Mouse (Mus musculus): ENCODE results near the gene Ephx1.
"Not testable (repeated sequence)": the region's sequence is repeated elsewhere in the genome, so short reads cannot be mapped to it uniquely, and the experiment has no call there.

The Ephx1 gene

GRCm38 (mm10) chr1:180941726-180942125 is 79.0 kb downstream of the Ephx1 start:
- no peak for DNase-seq (ENCODE audit: extremely low read depth, low read depth, low spot score)

GRCm38 (mm10) chr1:180940776-180941460 is 79.8 kb downstream of the Ephx1 start:
- DNase-seq (ENCODE audit: extremely low read depth, low read depth, low spot score) = no peak

GRCm38 (mm10) chr1:180938781-180939180 is 81.9 kb downstream of the Ephx1 start:
- DNase-seq (ENCODE audit: extremely low read depth, low read depth, low spot score) = not testable (repeated sequence)

GRCm38 (mm10) chr1:180937631-180938030 is 83.1 kb downstream of the Ephx1 start:
- not testable (repeated sequence) for DNase-seq (ENCODE audit: extremely low read depth, low read depth, low spot score)

GRCm38 (mm10) chr1:180936610-180937398 is 83.9 kb downstream of the Ephx1 start:
- DNase-seq (ENCODE audit: extremely low read depth, low read depth, low spot score) = not testable (repeated sequence)

- no peak for DNase-seq (ENCODE audit: extremely low read depth, low read depth, low spot score)
These were observed 86.0 kb downstream of the Ephx1 start, which contains the start of gene Lefty1 for GRCm38 (mm10) chr1:180934467-180935419. TSS of gene Lefty1 (plus strand) at chr1:180935022.

- DNase-seq (ENCODE audit: extremely low read depth, low read depth, low spot score) = no peak
These were observed 87.0 kb downstream of the Ephx1 start for GRCm38 (mm10) chr1:180933659-180934058.

GRCm38 (mm10) chr1:180931106-180931505 is 89.6 kb downstream of the Ephx1 start:
- no peak for DNase-seq (ENCODE audit: extremely low read depth, low read depth, low spot score)

GRCm38 (mm10) chr1:180929599-180929998 is 91.1 kb downstream of the Ephx1 start:
- DNase-seq (ENCODE audit: extremely low read depth, low read depth, low spot score) = no peak

- no peak for DNase-seq (ENCODE audit: extremely low read depth, low read depth, low spot score)
These were observed 94.4 kb downstream of the Ephx1 start for GRCm38 (mm10) chr1:180926286-180926685.

Data from fat pad, adult 2 months (tissue).